Mouse (Mus musculus) ES-Bruce4 (cell line): Measurements from ENCODE around the gene Bub3.

Experiments
- CTCF ChIP-seq: IDR thresholded peaks from one replicate; pipeline ENCODE4 v1.8.1; 2011; ENCODE audit warnings: low read depth, low read length
- POLR2A ChIP-seq: IDR thresholded peaks from one replicate; pipeline ENCODE4 v1.8.1; 2011; ENCODE audit warnings: low read length; ENCODE audit not compliant: insufficient read depth

DNA sequence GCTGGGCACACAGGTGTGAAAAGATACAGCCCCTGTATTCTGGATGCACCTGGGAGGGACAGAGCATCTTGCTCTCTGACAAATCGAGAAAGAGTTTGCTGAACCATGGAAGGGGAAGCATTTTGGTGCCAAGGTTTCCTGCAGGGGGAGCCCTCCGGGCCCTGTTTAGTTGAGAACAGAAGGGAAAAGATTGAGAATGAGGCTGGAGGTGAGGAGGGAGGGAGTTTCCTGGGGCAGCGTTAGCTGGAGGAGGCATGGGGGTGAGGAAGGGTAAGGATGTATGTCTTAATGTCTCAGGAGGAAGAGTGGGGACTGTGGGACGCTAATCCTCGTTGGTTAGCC lies 38.4 kb downstream of the Bub3 start:
- peak; percentile 50 for TF ChIP-seq CTCF
- no peak for TF ChIP-seq POLR2A
